Mouse (Mus musculus) erythroblast, embryonic 14.5 days (primary cell): ENCODE results near the gene Wdr18.

Source experiments
- GATA1 ChIP-seq: IDR thresholded peaks from 2 replicates; pipeline ENCODE4 v1.6.1; 2012; ENCODE audit warnings: low read length, inconsistent platforms, mixed read lengths
- TAL1 ChIP-seq: IDR thresholded peaks from 3 replicates; pipeline ENCODE4 v1.6.1; 2012; ENCODE audit warnings: low read length, inconsistent platforms, mixed read lengths

GRCm38 (mm10) chr10:79933861-79934260, 26.1 kb upstream of the Wdr18 start:
- TF ChIP-seq GATA1 (no peak), TAL1 (no peak)
